Mouse (Mus musculus): ENCODE results near the gene Fam151a.

DNA sequence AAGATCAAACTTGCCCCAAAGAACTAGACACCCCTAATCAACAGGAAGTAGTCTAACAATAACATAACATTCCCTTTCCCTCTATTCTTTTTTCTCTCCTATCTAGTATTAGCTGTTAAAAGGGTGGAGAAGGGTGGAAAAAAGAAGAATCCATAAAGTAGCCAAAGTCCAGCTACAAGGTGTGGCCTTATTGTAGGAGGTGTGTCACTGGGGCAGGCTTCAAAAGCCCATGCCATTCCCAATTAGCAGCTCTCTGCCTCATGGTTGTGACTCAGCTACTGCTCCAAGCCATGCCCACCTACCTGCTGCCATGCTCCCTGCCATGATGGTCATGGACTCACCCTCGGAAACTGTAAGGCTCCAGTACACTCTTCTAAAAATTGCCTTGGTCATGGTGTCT, 38.9 kb downstream of the Fam151a start:
- no peak for TF ChIP-seq CTCF (conservative IDR thresholded peaks at IDR 0.05; ENCODE audit: low read length)
- no peak for TF ChIP-seq POU5F1 (IDR thresholded peaks at IDR 0.05; ENCODE audit: borderline replicate concordance, low read length)
